Mouse (Mus musculus) kidney, adult 2 months (tissue): Measurements from ENCODE around the gene Rbm4.

Source experiments
- CTCF ChIP-seq: fragments of 200-500 bp; conservative IDR thresholded peaks from 2 replicates; pipeline ENCODE4 v1.5.1; 2011; ENCODE audit warnings: low read depth, mild to moderate bottlenecking, control low read depth, low read length, moderate library complexity, mixed read lengths; ENCODE audit not compliant: insufficient read depth, insufficient read length
- POLR2A ChIP-seq: fragments of 200-500 bp; IDR thresholded peaks from one replicate; pipeline ENCODE4 v1.6.1; 2011; ENCODE audit warnings: low read depth, low read length, control low read depth

GRCm38 (mm10) chr19:4811063-4811908 is 17.6 kb upstream of the Rbm4 start, which contains the start of the genes Gm21992 and Rbm14:
- TF ChIP-seq CTCF = no peak
- TF ChIP-seq POLR2A = peak; percentile 97
